5 mouse cellular contexts compared by ENCODE assay signal in the genomic region with DNA sequence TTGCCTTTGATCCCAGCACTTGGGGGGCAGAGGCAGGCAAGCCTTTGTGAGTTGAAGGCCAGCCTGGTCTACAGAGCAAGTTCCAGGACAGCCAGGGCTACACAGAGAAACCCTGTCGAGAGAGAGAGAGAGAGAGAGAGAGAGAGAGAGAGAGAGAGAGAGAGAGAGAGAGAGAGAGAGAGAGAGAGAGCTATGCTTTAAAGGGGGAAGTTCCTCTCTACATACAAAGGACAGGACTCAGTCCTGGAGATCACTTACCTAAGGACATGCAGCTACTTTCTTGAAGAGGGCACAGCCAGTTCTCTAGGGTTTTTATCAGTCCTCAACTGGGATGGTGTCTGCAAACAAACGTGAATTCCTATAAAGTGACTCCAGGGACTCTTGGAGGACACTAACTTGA.
DNase-seq lines count a peak whose midpoint lies in the region; ATAC-seq and TF ChIP-seq lines count a peak whose summit lies in the region.
"Not testable (repeated sequence)": the region's sequence is repeated elsewhere in the genome, so short reads cannot be mapped to it uniquely, and the experiment has no call there.

No protein-coding gene starts in this region.

- 4% methylated on average over 1 of the region's 2 CpGs for WGBS in liver, embryonic 12.5 days (ENCODE audit: insufficient replicate concordance)
- 21% methylated on average over 1 of the region's 2 CpGs for WGBS in midbrain, embryonic 10.5 days

- not testable (repeated sequence) for H3K9ac ChIP-seq in MEL (ENCODE audit: control insufficient read depth, low read depth, low read length, poor library complexity, severe bottlenecking); liver, embryonic 12.5 days

- H3K4me3 ChIP-seq in MEL (ENCODE audit: control insufficient read depth in 1 of 2, insufficient read depth in 1 of 2, low read depth in 2 of 2, low read length in 2 of 2); liver, embryonic 12.5 days; midbrain, embryonic 10.5 days: not testable (repeated sequence)

- H3K4me1 ChIP-seq in MEL (ENCODE audit: control insufficient read depth in 1 of 2, insufficient read depth in 2 of 2, low read length in 2 of 2): peaks cover 0 to 31% of the 10 kb centered on the region in 2 experiments; a peak in 3 of 4 replicates
- peaks cover 32% of the 10 kb centered on the region for H3K4me1 ChIP-seq in liver, embryonic 12.5 days
- H3K4me1 ChIP-seq in midbrain, embryonic 10.5 days: peaks cover 22% of the 10 kb centered on the region

- not testable (repeated sequence) for H3K9me3 ChIP-seq in MEL (replicated peaks; ENCODE audit: insufficient read depth, low read length); liver, embryonic 12.5 days (replicated peaks); midbrain, embryonic 10.5 days (replicated peaks)

- TF ChIP-seq CTCF in MEL (IDR thresholded peaks at IDR 0.05 in 2 of 3, conservative IDR thresholded peaks at IDR 0.05 in 1 of 3; ENCODE audit: control insufficient read depth in 1 of 3, insufficient read depth in 1 of 3, low read depth in 2 of 3, low read length in 3 of 3, poor library complexity in 1 of 3, severe bottlenecking in 1 of 3): not testable (repeated sequence)

- TF ChIP-seq EP300 in MEL (IDR thresholded peaks at IDR 0.05; ENCODE audit: low read depth in 1 of 2, low read length in 2 of 2): not testable (repeated sequence)

- not testable (repeated sequence) for H3K79me2 ChIP-seq in MEL (ENCODE audit: control insufficient read depth, insufficient read depth, low read length, poor library complexity)

- not testable (repeated sequence) for H3K4me2 ChIP-seq in liver, embryonic 12.5 days

- DNase-seq in MEL (ENCODE audit: low read depth, low spot score): peak; percentile 50
- peak; percentile 36 for DNase-seq in MEL-GATA-1-ER (ENCODE audit: extremely low read depth, low read depth)
- peak; percentile 33 for DNase-seq in heart, adult 11 months
- DNase-seq in midbrain, embryonic 10.5 days (ENCODE audit: low spot score): not testable (repeated sequence)

- not testable (repeated sequence) for H3K27ac ChIP-seq in MEL (ENCODE audit: control insufficient read depth, low read depth, low read length)
- peak overlapping the region; percentile 76; the same call in 1 of the 2 replicates for H3K27ac ChIP-seq in liver, embryonic 12.5 days
- H3K27ac ChIP-seq in midbrain, embryonic 10.5 days (replicated peaks): peak overlapping the region; percentile 14; the same call in 1 of the 2 replicates

- not testable (repeated sequence) for ATAC-seq in liver, embryonic 12.5 days

- not testable (repeated sequence) for TF ChIP-seq RAD21 in MEL (IDR thresholded peaks at IDR 0.05; ENCODE audit: low read depth, low read length)

- not testable (repeated sequence) for TF ChIP-seq POLR2A in MEL (IDR thresholded peaks at IDR 0.05; ENCODE audit: control insufficient read depth in 1 of 2, insufficient read depth in 1 of 2, low read depth in 1 of 2, low read length in 2 of 2, poor library complexity in 1 of 2)

- H3K36me3 ChIP-seq in MEL (ENCODE audit: control insufficient read depth in 1 of 2, insufficient read depth in 2 of 2, low read length in 2 of 2): peaks cover 0 to 19% of the 10 kb centered on the region in 2 experiments; a peak in 2 of 4 replicates
- H3K36me3 ChIP-seq in liver, embryonic 12.5 days; midbrain, embryonic 10.5 days: not testable (repeated sequence)

- H3K27me3 ChIP-seq in MEL (ENCODE audit: control insufficient read depth in 1 of 2, insufficient read depth in 2 of 2, low read length in 2 of 2); liver, embryonic 12.5 days (replicated peaks): not testable (repeated sequence)
- peaks cover 12% of the 10 kb centered on the region; the same call in 1 of the 2 replicates for H3K27me3 ChIP-seq in midbrain, embryonic 10.5 days (ENCODE audit: low read depth, poor library complexity, severe bottlenecking)

TF ChIP-seq in MEL, 35 proteins besides CTCF, POLR2A, EP300 and RAD21:
- TF ChIP-seq JUND (IDR thresholded peaks at IDR 0.05; ENCODE audit: low read depth, low read length): peak; percentile 96
